Mouse (Mus musculus): ENCODE results near the gene Ttc19.

- TF ChIP-seq CTCF (IDR thresholded peaks at IDR 0.05; ENCODE audit: low read depth) (no peak), EP300 (IDR thresholded peaks at IDR 0.05; ENCODE audit: low read depth) (no peak)
Measured at GRCm38 (mm10) chr11:62264018-62264417, 17.3 kb upstream of the Ttc19 start.
